Mouse (Mus musculus) cerebellum, postnatal 14 days (tissue): ENCODE data around the gene Tspan4.

ENCODE experiments used
- DNase-seq, 2 experiments: peaks; one replicate each; pipeline ENCODE4 v3.0.0; 2021; ENCODE audit warnings: mixed read lengths in 2 of 2

Gene Tspan4

GRCm38 (mm10) chr7:141477578-141478269 is 2.7 kb downstream of the Tspan4 start:
- DNase-seq, result no peak

DNA sequence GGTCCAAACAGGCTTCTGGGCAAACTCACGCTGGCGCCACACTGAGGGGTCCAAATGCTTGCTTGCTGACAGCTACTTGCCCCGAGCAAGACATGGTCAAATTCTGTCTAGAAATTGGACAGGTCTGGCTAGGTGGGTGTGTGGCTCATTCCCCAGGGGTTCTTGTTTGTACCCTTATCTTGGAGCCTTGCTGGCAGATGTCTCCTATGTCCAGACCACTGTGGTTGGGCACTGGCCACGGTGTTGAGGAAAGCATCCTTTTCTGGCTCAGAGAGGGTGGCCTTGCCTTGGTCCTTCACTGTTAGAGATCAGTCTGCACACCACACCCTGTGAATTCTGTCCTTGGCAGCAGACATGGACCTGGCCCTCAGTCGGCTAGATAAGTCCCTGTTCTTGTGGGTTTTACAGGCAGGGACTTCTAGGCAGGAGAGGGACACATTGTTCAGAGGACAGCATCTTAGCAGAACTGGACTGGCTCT is 3.3 kb downstream of the Tspan4 start:
- no peak for DNase-seq

- DNase-seq, result peak; percentile 84 to 91
Observed at GRCm38 (mm10) chr7:141480842-141481497, 5.9 kb downstream of the Tspan4 start.

DNA sequence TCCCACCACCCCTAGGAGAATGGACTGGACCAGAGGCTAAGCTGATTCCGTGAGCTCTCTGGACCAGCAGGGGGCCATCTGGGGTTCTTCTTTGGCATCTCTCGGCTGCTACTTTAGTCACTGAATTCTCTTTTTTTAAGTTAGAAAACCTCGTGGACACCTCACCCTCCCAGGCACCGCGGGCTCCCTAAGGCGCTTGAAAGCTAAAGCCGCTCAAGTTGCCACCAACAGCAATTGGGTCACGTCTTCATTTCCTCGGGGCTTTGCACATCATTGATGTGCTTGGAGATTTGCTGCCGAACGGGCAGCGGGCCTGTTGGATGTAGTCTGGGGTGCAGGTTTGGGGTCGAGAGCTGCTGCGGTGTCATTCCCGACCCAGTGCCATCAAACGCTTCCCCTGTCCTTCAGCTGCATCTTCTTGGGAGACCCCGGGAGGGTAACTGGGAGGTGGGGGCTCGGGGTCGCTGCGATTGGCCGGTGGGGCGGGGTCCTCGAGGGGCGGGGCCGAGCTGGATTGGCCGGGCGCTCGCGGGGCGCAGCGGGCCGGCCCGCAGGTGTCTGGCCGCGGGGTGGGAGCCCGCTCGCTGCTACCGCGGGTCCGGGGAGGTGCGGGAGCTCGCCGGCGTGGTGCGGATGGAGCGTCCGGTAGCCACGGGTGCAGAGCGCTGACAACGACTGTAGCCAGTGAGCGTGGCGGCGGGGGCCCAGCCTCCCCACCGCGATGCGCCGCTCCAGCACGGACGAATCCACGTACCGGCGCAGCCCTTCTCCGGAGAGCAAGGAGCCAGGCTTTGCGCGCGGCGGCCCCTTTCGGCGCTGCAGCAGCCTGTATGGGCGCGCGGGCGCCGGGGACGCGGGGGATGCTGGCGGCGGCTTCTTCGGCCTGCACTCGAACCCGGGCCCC is 6.7 kb downstream of the Tspan4 start:
- DNase-seq, result peak; percentile 89 to 93

DNA sequence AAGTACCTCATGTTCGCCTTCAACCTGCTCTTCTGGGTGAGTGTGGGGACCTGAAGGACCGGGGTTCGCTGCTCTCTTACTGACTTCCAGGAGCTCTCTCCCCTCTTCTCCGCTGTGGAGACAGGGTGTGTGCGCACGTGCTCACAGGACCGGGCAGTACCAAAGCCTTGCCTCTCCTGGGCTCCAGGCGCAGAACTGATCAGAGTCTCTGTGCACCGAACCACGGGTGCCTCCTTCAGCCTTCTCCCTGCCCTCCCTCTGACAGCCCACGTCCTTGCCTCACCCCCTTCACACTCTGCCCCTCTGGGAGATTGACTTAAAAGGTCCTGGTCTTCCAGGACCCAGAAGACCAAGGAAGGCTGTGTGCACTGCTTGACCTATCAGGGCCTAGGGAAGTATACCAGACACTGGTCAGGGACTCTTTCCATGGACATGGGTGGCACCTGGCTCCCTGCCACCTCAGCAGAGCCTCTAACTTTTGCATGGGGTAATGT is 7.5 kb downstream of the Tspan4 start:
- DNase-seq, result peak; percentile 61 to 62

GRCm38 (mm10) chr7:141483114-141483653 is 8.1 kb downstream of the Tspan4 start:
- DNase-seq, result no peak

DNA sequence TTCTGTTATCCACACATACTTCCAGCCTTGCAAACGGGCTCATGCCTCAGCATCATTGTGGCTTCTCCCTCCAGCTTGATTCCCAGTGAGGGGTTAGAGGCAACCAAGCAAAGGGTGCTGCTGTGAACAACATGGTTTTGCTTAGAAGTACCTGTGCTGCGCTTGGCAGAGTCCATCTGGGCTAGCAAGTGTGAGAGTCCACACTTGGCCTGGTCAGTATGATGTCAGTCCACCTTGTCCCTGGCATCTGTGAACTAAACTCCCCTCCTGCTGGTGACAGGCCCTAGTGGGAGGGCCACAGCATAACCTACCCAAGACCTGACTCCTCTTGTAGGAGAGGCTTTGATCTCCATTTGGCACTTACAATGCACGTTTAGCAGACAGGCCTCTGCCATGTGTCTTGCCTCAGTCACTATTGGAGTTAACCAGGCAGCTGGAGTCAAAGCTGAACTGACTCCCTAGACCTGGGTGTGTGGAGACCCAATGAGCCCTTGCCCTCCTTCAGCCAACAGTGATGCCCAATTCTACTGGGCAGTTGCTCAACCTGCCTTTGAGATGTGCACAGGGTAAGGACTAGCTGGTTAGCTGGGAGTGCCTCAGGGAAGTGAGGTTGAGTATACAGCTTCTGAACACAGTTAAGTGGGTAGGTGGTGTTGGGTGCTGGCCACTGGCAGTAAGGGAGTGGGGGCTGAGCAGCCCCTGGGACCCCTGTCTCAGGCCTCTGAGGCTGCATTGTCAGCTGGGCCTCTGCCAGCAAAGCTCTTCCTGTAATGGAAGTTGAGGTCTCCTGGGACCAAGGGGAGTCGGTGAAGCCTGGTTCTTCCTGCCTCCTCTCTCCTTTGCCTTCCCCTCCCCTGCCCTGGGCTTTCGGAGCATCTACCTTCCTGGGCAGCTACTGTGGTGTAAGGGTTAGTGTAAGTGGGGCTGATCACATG is 9.4 kb downstream of the Tspan4 start:
- DNase-seq, result peak; percentile 59 to 65

GRCm38 (mm10) chr7:141485186-141485585 is 10.1 kb downstream of the Tspan4 start:
- peak in 1 of 2 experiments; percentile 65 for DNase-seq

DNA sequence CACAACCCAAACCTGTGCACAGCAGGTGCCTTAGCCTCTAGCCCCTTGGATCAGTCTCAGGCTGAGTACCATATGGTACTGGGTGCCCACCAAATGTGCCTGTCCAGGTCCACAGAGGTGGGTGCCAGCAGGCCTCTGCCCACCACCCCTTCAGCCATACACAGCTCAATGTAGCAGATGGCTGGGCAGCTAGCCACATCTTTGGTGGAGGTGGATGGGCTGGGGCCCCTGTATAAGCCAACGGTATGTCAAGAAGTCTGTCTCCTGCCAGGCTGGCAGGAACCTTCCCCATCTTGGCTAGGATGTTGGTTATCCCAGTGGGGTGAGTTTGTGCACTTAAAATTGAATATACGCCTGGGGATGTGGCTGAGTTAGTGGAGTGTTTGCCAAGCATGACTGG is 10.6 kb downstream of the Tspan4 start:
- peak; percentile 98 to 99 for DNase-seq

DNA sequence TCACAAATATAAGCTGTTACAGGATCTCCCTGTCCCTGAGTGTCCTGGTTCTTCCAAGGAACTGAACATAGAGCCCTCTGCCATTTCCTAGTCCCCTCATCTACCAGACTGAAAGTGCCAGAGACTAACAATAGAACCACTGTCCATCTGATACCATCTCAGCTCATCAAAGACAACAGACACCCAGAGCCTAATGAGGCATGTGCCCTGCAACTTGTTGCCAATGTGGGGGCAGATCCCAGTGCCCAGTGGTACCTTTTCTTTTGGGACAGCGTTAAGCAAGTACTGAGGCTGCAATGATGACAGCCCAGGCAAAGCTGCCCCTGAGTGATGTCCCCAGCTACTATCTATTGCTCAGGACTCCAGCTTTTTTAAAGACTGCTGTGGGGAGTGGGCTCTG is 11.2 kb downstream of the Tspan4 start:
- DNase-seq, result no peak

DNA sequence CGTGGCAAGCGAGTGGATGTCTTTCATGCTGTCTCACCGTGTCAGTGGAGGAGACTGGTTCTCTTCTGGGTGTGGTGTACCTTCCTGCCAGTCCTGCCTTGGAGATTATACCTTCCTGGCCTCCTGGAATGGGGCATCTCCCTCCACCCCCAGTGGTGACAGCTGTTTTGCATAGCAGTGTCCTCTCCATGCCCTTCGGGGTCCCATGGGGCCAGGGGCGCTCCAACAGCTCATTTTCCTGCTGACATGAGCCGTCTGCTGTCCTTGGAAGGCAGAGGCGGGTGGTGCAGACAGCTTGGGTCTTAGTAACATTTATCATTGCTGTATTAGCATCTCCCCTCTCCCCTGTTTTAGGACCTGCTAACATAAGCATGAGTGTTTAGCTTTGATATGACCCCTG is 12.1 kb downstream of the Tspan4 start:
- peak in 1 of 2 experiments; percentile 44 for DNase-seq

- no peak for DNase-seq
Observed at GRCm38 (mm10) chr7:141491151-141491550, 16.1 kb downstream of the Tspan4 start.

DNA sequence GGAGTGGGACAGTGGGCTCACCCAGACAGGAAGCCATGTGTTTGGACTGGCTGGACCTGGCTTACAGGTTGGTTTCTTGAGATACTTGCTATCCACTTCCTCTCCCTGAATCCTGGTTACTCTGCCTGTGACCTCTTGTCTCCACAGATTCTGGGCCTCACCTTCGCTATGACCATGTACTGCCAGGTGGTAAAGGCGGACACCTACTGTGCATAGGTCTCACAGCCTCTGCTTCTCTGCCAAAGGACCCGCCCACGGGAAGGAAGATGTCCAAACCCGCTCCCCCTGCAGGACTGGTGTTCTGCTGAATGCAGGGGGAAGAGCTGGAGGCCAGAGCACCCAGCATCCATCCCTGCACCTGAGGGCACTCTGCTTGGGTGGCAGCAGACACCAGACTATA is 17.7 kb downstream of the Tspan4 start:
- DNase-seq, result peak in 1 of 2 experiments; percentile 65

GRCm38 (mm10) chr7:141493729-141494128 is 18.7 kb downstream of the Tspan4 start:
- DNase-seq, result peak in 1 of 2 experiments; percentile 33

- peak in 1 of 2 experiments; percentile 52 for DNase-seq
Observed at GRCm38 (mm10) chr7:141495379-141495778, 20.3 kb downstream of the Tspan4 start.

GRCm38 (mm10) chr7:141495940-141496339 is 20.9 kb downstream of the Tspan4 start:
- DNase-seq, result peak; percentile 63

DNA sequence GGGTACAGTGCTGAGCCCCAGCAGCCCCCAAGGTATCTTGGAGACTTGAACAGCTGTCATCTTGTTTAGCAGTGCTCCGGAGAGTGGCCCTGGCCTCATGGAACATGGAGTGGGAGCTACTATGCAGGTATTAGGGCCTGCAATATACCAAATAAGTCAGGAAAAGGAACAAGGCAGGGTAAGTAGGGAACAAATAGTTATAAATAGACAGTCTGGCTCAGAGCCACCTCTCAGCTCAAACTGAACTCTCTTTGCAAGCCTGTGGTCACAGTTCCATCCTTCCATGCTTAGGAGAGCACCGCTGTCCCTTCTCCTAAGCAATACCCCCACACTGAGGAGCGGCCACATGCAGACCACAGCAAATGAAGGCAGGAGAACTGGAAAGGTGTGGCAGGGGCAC is 22.6 kb downstream of the Tspan4 start:
- DNase-seq, result peak in 1 of 2 experiments; percentile 43

- DNase-seq, result peak; percentile 79 to 81
Observed at GRCm38 (mm10) chr7:141501820-141502555, 26.9 kb downstream of the Tspan4 start.

- peak; percentile 81 to 89 for DNase-seq
Observed at GRCm38 (mm10) chr7:141502556-141502905, 27.5 kb downstream of the Tspan4 start.

GRCm38 (mm10) chr7:141506278-141506677 is 31.2 kb downstream of the Tspan4 start:
- no peak for DNase-seq

DNA sequence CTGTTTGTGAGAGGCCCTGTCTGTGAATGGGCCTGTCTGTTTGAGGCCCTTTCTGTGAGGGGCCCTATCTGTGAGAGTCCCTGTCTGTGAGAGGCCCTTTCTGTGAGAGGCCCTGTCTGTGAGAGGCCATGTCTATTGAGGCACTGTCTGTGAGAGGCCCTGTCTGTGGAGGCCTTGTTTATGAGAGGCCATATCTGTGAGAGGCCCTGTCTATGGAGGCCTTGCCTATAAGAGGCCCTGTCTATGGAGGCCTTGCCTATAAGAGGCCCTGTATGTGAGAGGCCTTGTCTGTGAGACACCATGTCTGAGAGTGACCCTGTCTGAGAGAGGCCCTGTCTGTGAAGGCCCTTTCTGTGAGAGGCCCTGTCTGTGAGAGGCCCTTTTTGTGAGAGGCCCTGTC is 33.1 kb downstream of the Tspan4 start:
- no peak for DNase-seq
